Mouse (Mus musculus) ES-E14 (cell line): Measurements from ENCODE around the gene Dstn.

ENCODE experiments used
- CHD2 ChIP-seq: IDR thresholded peaks from 2 replicates; pipeline ENCODE4 v1.6.1; 2014; ENCODE audit warnings: mild to moderate bottlenecking, low read depth, low read length, inconsistent platforms
- HCFC1 ChIP-seq: IDR thresholded peaks from 2 replicates; pipeline ENCODE4 v1.6.1; 2012; ENCODE audit warnings: low read length, inconsistent platforms, borderline replicate concordance; ENCODE audit not compliant: insufficient read depth

DNA sequence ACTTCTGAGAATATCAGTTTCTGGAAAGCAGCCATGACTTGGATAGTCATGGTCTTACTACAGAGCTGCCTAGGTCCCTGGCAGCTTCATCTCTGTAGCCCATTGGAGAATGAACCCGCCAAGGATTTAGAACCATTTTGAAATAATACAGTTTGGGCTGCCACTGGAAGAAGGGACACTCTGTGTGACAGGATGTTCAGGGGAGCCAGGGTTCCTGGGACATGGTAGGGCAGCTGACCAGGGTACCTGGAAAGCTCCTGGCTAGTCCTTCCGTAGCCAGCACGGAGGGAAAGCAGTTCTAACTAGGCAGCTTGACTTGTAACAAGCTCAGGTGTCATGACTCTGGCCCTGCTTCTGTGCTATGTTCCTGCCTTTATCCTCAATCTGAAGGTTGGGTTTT is 29.7 kb downstream of the Dstn start:
- TF ChIP-seq HCFC1 (no peak), CHD2 (no peak)
